Comparison of ENCODE assay signal across 9 mouse cellular contexts in genomic region chr2:173406344-173407094, GRCm38 (mm10).
A peak's percentile ranks its signal among the peaks of the same experiment; 100 is the strongest.
DNase-seq lines count a peak whose midpoint lies in the region; ATAC-seq and TF ChIP-seq lines count a peak whose summit lies in the region.
"Had no signal": no experiment of that assay in that cellular context is flagged by ENCODE, and none has a peak within 500 bp of the region (broad histone marks: within the 10 kb centered on the region; RNA-seq: fewer than 3 reads in every experiment).

No protein-coding gene starts in this region.

- H3K36me3 ChIP-seq in forebrain, embryonic 12.5 days (replicated peaks) = no peaks in the 10 kb centered on the region
- H3K36me3 ChIP-seq in kidney, embryonic 16.5 days (ENCODE audit: insufficient read depth, low read length) = no peaks in the 10 kb centered on the region
- no peaks in the 10 kb centered on the region for H3K36me3 ChIP-seq in limb, embryonic 14.5 days (ENCODE audit: control insufficient read depth, insufficient read depth, low read length)
- H3K36me3 ChIP-seq: liver, embryonic 15.5 days had no signal

- 0 out of 2 replicates have a peak overlapping the region, but pooled peaks have one; percentile 7 for H3K9ac ChIP-seq in forebrain, embryonic 12.5 days
- H3K9ac ChIP-seq in kidney, embryonic 16.5 days (replicated peaks; ENCODE audit: low read length) = no peak overlapping the region
- no peak overlapping the region for H3K9ac ChIP-seq in limb, embryonic 14.5 days (ENCODE audit: low read depth, low read length, severe bottlenecking)
- H3K9ac ChIP-seq: liver, embryonic 15.5 days had no signal

- peak; percentile 67 to 76 for DNase-seq in cerebellum, postnatal 10 days
- DNase-seq in limb, embryonic 14.5 days (ENCODE audit: low spot score) = peak; percentile 36
- no peak for DNase-seq in adrenal gland, adult 8-10 months
- DNase-seq in gastrocnemius, postnatal 14 days = no peak
- DNase-seq in thymus, postnatal 25 days = no peak

- H3K4me3 ChIP-seq in forebrain, embryonic 12.5 days (replicated peaks) = no peak overlapping the region
- H3K4me3 ChIP-seq in kidney, embryonic 16.5 days (ENCODE audit: low read length) = no peak overlapping the region
- no peak overlapping the region for H3K4me3 ChIP-seq in limb, embryonic 14.5 days (replicated peaks; ENCODE audit: low read length)
- H3K4me3 ChIP-seq: liver, embryonic 15.5 days had no signal

- no peak for ATAC-seq in cerebellum, adult (ENCODE audit: insufficient number of reproducible peaks, low FRiP score, low TSS enrichment)
- peak; percentile 87 for ATAC-seq in forebrain, embryonic 12.5 days (ENCODE audit: low FRiP score)
- peak; percentile 43 for ATAC-seq in kidney, embryonic 16.5 days (ENCODE audit: low FRiP score, low TSS enrichment)
- peak; percentile 47; the same call in 1 of the 2 replicates for ATAC-seq in limb, embryonic 14.5 days (ENCODE audit: low FRiP score, low read depth)

- H3K4me1 ChIP-seq in forebrain, embryonic 12.5 days = peaks cover 41% of the 10 kb centered on the region
- H3K4me1 ChIP-seq in kidney, embryonic 16.5 days (ENCODE audit: insufficient read depth, low read length) = peaks cover 24% of the 10 kb centered on the region
- H3K4me1 ChIP-seq in limb, embryonic 14.5 days (ENCODE audit: control insufficient read depth, insufficient read depth, low read length) = peaks cover 27% of the 10 kb centered on the region

- no peak for TF ChIP-seq POLR2A in limb, embryonic 14.5 days (IDR thresholded peaks at IDR 0.05; ENCODE audit: borderline replicate concordance, extremely low read depth, insufficient read depth, insufficient read length)

- intact Hi-C loops in gastrocnemius, postnatal 14 days (cut with DNase I; ENCODE audit: low total_unique reads) = no loop called here

- H3K4me2 ChIP-seq in forebrain, embryonic 12.5 days = peak overlapping the region; percentile 13; the same call in 1 of the 2 replicates
- no peak overlapping the region for H3K4me2 ChIP-seq in kidney, embryonic 16.5 days (replicated peaks; ENCODE audit: low read depth, low read length)
- no peak overlapping the region; the same call in 1 of the 2 replicates for H3K4me2 ChIP-seq in limb, embryonic 14.5 days (replicated peaks; ENCODE audit: low read depth, low read length, severe bottlenecking)
- H3K4me2 ChIP-seq: liver, embryonic 15.5 days had no signal

- no peaks in the 10 kb centered on the region for H3K9me3 ChIP-seq in forebrain, embryonic 12.5 days
- H3K9me3 ChIP-seq in kidney, embryonic 16.5 days (ENCODE audit: low read length) = no peaks in the 10 kb centered on the region
- no peaks in the 10 kb centered on the region for H3K9me3 ChIP-seq in limb, embryonic 14.5 days (ENCODE audit: control insufficient read depth, low read length)
- H3K9me3 ChIP-seq: liver, embryonic 15.5 days had no signal

- H3K27me3 ChIP-seq in forebrain, embryonic 12.5 days = 0 out of 2 replicates have a peak, but pooled peaks cover 4% of the 10 kb centered on the region
- 0 out of 2 replicates have a peak, but pooled peaks cover 4% of the 10 kb centered on the region for H3K27me3 ChIP-seq in kidney, embryonic 16.5 days (ENCODE audit: insufficient read depth, low read length)
- H3K27me3 ChIP-seq in limb, embryonic 14.5 days (ENCODE audit: control insufficient read depth, insufficient read depth, low read length) = no peaks in the 10 kb centered on the region
- H3K27me3 ChIP-seq: liver, embryonic 15.5 days had no signal

- WGBS in forebrain, embryonic 12.5 days = 8% methylated on average over 13 of the region's 13 CpGs
- 25% methylated on average over 13 of the region's 13 CpGs for WGBS in kidney, embryonic 16.5 days
- 13% methylated on average over 13 of the region's 13 CpGs for WGBS in limb, embryonic 14.5 days

- H3K27ac ChIP-seq in forebrain, embryonic 12.5 days = peak overlapping the region; percentile 85
- no peak overlapping the region for H3K27ac ChIP-seq in kidney, embryonic 16.5 days (ENCODE audit: low read length)
- H3K27ac ChIP-seq in limb, embryonic 14.5 days (replicated peaks; ENCODE audit: low read depth, low read length) = peak overlapping the region; percentile 48; the same call in 1 of the 2 replicates
- H3K27ac ChIP-seq: liver, embryonic 15.5 days had no signal

Comparison
In these comparisons a context has a peak if more than half of its experiments do, and no peak if none do; other contexts are left out.
1. DNase-seq: peak in cerebellum, postnatal 10 days (2 of 2) and limb, embryonic 14.5 days (single experiment); none in adrenal gland, adult 8-10 months (single experiment), gastrocnemius, postnatal 14 days (single experiment) and thymus, postnatal 25 days (single experiment).